Mouse (Mus musculus) NIH3T3 (cell line): ENCODE measurements around the gene St3gal4.

Source experiments
- DNase-seq: peaks from one replicate; pipeline ENCODE4 v3.0.0-alpha.2; 2012; ENCODE audit warnings: low read depth

St3gal4 gene

DNA sequence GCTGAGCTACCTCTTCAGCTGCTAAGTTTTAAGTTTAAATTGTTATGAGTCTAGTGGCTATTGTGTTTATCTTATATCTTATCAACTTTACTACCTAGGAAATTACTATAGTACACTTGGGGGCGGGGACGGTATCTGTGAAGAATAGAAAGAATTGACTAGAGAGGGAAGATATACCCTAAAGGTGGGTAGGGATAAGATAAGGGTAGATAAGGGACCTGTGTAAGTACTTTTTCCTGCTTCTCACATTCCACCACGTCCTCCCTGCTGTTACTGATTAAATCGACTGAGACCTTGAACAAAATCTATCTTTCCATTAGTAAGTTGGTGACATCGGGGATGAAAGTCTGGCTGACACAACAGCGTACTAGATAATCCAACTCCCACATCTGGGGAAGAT lies 70.6 kb downstream of the St3gal4 start:
- DNase-seq = no peak

DNA sequence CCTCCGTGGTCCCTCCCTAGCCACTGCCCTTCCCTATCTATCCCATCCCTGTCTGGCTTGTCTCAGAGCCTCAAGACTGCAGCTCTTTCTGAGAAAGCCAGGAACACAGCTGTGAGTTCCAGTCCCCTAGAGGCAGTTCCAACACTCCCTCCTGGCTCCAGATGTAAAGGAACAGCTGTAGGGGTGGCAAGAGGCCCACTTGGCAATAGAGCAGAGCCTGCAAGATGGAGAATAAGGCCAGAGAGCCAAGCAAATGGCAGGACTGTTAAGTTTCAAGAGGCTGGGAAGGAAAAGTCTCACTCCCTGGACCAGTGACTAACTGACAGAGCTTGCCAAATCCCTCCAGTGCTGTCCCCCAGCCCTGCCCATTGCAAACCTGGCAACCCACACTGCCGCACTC lies 73.3 kb downstream of the St3gal4 start:
- DNase-seq = peak; percentile 93

DNA sequence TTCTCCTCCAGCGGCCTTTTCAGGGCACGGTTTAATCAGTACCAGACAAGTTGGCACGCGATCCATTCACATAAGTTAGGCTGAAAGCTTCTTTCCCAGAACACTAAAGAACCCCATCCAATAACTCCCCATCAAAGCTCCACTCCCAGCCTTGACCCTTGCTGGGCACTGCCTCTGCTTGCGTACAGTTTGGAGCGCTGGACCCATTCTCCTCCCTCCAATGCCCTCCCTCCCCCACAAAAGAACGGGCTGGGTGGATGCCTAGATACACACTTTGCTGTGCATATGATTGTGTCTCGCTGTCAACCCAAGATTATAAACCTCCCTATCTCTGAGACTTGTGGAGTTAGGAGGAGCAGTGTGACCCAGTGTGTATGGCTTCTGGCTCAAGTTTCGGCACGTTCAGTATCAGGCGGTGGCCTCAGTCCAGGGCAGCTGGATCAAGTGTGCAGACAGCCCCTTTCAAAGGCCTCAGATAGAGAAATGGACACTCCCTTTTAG lies 74.0 kb downstream of the St3gal4 start:
- DNase-seq = peak; percentile 57

DNA sequence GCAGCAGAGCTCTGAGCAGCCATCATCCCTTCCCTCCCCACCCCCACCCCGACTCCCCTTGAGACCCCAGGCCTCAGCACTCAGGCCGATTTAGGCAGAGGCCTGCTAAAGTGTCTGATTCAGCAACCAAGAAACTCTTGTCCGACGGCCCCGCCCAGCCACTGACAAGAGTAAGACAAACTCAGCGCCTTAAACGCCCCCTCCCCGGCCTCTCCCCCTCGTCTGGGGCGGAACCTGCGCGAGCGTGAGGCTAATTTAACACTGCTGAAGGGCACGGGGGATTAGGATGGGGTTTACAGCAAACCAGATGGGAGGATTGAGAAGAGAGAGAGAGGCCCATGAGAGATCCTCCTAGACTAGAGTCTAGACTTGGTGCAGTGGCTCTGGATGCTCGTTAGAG lies 74.6 kb downstream of the St3gal4 start:
- no peak for DNase-seq

DNA sequence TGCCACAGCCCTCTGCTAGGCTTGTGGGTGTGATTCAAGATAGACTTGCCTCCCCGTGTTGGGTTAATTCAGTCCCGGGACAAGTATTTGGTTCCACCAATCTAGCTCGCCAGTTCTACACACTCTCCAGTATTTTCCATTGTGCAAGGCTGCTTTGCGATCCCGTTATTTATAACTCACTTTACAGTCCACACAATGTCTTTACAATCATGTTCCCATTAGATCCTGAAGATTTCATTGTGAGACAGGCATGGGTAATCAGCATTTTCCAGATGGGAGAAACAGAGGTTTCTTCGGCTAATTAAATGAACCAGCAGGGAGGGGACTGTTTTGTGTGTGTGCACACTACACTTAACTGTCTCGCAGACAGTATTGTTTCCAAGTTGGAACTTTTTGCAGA lies 75.4 kb downstream of the St3gal4 start:
- DNase-seq = no peak

DNA sequence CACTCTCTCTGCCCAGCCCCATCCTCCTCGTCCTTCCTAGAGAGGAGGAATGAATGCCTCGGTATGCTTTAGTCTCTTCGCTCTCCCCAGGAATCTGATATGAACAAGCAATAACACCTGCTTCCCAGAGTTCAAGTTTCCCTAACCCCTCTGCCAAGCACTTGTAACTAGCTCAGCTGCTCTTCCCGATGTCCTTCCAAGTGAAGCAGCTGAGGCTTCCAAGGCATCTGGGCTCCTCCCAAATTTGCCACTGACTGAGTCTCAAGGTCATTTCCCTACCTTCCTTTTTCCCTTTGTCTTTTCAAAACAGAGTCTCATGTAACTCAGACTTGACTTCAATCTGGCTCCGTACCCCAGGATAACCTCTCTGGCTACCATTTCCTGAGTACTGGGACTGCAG lies 77.6 kb downstream of the St3gal4 start:
- DNase-seq = no peak

DNA sequence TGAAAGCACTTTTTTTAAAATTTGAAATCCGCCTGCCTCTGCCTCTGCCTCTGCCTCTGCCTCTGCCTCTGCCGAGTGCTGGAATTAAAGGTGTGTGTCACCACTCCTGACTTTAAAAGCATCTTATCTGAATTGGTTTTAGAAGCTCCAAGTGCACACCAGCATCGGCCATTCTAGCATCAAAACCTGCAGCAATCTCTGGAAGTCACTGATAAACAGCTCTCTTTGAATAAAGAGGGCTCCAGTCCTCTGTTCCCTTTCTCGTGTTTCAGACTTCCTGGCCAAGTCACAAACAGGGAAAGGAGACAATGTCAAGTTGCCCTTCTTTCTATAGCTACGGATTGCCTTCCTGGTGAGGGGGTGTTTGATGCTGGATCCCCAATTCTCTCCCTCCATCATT lies 79.2 kb downstream of the St3gal4 start:
- DNase-seq = no peak

DNA sequence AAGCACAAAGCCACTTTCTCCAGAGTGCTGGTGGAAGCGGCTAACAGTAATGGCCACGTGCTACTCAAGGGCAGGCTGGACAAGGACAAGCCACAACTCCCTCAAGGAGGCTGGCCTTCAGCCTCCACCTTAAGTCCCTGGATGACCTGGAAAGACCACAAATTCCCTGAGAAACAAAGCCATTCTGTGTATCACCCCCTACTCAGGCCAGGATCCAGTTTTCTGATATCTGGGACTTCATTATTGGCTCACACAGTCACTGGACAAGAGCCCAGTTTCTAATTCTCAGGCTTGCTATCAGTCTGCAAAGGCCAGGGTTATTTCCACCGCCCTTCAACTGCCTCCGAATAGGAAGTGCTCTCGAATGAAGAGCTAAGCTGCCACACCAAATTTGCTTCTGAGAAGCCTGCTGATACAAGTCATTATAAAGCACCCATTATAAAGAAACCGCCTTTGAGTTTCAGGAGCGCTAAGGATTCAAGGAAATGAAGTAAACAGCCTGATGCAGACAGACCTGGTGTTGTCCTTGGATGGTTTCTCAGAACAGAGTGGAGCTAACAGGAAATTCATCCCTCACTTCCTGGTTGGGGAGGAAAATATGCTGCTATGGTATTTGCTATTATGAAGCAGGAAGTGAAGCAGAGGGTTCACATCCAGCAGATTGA lies 80.0 kb downstream of the St3gal4 start:
- peak; percentile 12 for DNase-seq

DNA sequence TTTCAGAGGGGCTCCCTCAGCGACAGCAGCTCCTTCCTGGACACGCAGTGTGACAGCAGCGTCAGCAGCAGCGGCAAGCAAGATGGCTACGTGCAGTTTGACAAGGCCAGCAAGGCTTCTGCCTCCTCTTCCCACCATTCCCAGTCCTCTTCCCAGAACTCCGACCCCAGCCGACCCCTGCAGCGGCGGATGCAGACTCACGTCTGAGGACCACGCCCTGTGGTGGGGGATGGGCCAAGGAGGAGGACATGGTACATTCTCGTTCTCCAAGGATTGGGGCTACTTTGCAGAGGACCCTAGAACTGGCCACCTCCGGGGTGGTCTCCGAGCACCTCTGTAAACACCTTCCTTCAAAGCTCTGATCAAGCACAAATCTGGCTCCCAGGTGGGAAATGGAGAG lies 84.0 kb downstream of the St3gal4 start:
- no peak for DNase-seq

DNA sequence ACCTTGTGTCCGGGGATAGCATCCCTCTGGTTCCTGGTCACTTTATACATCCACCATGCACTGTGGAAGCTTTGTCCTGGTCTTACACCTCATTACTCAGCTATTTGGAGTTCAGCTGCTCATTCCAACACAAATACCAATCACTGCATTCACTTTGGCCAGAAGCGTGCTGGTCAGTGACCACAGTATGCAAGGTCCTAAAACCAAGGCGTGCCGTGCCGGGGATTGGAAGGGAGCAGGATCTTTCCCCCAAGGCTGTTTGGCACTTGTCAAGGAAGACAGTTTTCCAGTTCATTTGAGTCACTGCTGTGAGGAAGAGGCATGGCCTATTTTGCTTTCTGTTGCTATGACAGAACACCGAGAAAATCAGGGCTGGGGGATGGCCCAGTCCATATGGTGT lies 86.6 kb downstream of the St3gal4 start:
- DNase-seq = peak; percentile 86

DNA sequence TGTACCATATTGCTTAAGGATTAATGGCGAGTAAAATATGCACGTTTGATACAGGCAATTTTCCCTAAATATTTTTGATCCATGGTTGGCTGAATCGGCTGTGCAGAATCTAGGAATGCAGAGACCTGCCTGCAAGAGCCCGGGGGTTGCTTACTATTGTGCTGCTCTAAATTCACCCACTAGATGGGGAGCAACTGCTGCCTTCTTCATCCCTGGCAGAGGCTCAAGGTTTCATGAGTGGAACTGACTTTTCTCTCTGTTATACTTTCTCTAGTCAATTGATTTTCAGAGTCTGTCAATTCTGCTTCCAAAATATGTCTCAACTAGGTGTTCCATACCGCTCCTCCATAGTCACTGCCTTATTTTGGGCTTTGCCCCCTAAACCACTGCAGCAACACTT lies 88.2 kb downstream of the St3gal4 start:
- DNase-seq = peak; percentile 84

DNA sequence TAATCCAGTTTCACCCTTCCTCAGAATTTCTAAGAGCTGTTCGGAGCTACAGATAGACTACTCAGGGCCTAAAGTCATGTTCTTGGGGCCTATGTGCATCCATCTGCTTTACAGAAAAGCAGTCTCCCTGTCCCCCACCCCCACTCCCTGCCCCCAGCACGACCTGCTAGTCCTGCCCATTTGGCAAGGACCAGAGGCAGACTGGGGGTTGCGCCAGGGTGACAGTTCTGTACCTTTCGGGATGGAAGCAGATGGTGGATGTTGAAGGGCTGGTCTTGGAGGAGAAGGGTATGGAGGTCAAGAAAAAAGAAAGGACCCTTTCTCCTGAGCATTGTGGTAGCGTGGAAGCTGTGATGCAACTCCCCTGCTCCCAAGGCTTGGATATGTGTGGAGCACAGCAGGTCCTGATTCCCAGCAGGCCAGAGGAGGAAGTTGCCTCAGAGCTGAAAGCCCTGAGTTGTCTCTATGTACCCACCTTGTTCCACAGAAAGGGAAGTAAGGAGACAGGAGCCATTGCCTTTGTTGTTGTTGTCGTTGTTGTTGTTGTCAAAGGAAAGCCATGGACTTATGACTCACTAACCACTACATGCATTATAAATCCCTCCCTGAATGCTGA lies 91.6 kb downstream of the St3gal4 start:
- DNase-seq = no peak

DNA sequence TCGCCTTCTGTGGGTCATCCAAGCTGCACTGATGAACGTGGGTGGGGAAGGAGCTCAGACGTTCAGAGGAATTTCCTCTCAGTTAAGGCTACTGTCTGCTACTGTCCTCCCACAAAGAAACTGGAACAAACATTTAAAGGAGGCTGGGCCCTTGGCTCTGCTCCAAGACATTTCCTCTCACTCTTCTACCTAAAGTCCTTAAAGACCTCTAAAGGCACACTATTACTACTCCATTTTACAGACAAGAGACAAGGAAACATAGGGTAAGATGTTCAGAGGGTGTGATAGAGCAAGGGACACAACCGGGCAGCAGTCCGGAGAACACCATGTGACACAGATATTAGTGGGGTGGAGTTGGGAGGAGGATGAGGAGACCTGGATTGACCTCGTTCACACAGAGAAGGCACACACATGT lies 92.2 kb downstream of the St3gal4 start:
- no peak for DNase-seq

DNA sequence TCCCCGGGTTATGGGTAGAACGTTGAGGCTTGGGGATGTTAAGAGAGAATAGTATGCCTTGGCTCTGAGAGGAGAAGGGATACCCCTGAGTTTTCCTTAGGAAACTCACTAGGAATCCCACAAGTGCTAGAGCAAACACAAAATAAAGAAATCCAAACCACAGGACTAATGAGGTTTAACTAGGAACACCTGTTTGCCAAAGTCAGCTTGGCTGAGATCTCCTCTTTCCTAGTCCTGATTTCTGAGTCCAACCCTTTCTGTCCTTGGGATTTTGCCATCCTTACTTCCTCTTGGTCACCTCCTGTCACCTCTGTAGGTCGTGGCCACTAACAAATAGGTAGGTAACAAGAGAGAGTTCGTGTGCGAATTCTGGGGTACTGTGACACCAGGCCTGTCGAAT lies 92.8 kb downstream of the St3gal4 start:
- peak; percentile 59 for DNase-seq

DNA sequence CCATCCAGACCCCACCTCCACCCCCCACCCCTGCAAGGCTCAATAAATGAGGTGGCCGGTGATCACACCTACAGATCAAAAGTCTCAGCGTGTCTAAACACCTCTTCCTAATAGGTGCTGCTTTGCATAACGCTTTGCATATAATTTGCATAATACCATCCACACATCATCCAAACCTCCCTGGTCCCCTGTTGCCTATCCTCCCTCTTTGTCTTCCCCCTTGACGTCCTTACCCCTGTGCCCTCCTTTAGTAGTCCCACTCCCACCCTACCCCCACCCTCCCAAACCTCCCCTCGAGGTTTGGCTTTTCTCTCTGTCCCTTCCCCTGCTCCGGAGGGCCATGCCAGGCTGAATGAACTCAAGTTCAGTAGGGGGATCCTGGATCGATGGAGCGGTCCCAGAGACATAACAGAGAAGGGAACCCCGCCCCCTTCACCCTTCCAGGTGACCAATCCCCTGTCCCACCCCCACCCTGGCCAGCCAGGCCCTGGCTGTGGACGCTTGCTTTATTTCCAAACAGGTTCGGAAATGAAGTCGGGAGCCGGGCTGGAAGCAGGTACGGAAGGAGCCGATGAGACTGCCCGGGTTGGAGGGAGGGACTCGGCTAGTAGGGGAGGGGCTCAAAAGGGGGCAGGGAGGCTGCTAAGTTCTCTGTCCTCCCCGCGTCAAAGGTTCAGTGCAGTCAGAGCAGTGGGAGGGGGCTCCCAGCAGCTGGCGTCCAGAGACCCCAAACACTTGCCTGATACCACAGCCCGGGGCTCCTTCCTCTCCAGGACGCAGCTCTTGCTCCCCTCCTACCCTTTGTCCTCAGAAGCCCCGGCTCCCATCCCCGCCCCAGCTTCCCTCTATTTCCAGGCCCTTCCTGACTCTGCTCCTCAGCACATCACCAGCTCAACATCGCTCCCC lies 94.2 kb downstream of the St3gal4 start:
- no peak for DNase-seq

DNA sequence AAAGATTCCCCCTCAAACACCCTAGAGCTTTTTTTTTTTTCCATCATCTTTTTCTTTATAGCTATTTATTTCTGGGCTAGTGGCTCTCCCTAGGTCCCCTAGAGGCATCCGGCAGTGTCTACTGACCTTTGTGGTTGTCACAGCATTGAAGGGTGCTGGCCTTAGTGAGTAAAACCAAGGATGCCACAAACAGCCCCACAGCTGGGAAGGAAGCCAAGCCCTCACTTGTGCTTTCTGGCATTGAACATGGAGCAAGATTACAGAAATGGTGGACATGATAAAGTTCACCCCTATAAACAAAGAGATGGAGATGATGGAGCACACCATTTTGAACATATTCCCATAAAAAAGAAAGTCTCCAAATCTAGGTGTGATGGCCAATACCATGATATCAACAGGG lies 97.3 kb downstream of the St3gal4 start:
- DNase-seq = no peak

DNA sequence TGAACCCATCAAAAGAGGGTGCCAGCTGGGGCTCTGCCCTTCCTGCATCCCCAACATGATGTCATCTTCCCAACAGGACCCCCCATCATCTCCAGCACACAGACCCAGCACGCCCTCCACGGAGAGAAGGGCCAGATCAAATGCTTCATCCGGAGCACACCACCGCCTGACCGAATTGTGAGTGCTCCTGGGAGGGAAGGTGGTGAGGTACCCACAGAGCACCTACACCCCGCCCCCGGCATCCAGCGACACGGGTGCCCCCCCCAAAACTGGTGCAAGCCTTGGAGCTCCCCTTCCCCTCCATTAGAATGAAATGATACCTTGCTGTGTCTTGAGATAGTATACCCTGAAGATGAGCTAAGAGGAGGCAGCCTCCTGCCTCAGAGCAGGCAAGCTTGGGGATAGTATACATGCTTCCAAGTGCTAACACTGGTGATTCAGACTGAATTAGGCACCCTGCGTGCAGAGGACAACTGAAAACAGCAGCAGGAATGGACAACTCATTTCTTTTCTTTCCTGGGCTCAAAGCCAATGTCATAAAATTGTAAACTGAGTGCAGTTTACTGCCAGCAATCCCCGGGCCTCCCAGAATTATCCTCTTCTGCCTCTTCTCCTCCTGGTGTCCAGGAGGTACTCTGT lies 98.9 kb downstream of the St3gal4 start:
- peak; percentile 34 for DNase-seq

DNA sequence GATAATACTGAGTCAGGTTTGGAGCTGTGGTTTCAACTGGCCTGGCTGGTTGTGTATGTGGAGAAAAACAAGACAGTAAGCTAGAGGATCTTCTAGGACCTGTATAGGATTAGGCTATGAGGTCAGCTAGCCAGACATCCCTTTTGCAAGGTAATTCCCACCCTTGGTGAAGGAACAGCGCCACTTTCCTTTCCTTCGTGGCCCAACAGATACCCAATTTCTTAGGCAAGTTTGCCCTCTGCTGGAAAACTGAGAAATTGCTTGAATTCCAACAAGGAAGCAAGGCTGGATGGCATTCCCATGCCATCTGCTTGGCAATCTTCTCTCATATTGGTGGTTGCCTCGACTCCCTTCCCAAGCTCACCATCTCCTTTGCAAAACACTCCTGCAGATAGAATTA lies 99.7 kb downstream of the St3gal4 start:
- DNase-seq = peak; percentile 84

DNA sequence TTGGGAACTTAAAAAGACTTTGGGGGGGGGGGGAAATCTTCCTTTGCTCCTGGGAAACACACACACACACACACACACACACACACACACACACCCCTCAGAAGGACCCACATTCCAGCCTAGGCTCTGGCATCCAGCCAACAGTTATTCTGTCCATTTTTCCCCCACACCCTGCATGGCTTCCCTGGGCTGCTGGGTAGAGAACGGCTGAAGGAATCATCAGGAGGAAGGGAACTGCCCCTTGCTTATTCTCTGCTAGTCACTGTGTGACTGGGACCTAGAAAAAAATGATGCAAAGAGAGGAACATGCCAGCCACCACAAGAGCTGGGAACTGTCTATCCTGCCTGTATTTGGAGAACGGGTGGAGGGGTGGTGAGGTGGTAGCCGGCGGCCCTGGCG lies 101.0 kb downstream of the St3gal4 start:
- no peak for DNase-seq

DNA sequence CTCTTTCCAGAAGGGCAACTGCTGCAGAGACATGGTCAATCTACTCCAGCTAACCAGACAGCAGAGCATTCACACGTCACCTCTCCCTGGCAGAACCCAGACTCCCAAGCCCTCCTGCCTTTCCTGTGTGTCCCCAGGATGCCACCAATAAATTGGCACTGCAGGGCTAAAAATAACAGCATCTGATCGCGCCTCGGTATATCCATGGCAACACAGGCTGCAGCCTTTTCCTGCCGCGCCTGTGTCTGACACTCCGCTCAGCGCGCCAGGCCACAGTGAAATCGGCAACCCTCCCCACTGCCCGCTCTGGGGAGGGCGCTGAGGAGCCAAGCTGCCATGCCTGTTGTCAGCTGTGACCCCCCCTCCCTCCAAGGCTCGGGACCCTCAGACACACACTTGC lies 101.5 kb downstream of the St3gal4 start:
- no peak for DNase-seq

DNA sequence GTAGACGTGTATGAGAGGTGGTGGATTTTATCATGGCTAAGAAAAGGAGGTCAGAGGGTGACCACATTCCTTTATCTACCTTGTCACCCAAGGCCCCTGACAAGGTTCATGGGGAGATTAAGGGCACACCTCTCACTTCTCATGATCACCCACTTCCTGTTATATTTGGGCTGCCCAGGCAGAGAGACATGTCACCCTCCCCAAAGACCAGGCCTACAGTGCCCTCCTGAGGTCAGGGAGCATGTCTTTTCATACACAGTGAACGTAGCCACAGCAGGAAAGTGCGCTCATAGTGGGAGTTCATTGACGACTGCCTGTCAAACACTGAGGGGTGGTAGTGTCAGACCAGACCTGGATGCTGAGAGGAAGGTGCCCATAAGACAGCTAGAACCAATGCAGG lies 102.3 kb downstream of the St3gal4 start:
- DNase-seq = peak; percentile 71

DNA sequence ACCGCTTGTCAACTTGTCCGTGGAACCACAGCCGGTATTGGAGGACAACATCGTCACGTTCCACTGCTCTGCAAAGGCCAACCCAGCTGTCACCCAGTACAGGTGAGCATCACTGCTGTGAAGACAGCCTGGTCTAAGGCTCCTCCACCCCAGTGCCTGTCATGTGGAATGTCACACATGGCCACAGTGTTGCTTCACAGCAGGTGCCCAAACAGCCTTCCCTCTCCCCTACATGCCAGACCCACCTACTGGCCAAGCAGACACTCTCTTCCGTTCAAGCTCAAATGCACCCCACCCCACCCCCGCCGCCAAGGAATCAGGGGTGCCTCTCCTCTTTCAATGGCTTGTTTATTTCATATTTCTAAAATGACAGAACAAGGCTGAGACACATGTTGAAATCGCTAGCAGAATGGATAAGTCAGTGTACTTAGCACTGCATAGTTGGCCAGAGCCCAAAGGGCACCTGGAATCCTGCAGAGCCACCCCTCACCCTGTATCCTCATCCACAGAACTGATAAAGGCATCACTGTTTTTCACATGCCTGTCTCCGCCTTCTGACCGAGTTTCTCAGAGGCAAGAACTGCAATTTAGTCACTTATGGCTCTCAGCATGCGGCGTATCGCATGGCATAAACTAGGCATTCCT lies 111.2 kb downstream of the St3gal4 start:
- DNase-seq = no peak
